Mouse (Mus musculus) spleen, postnatal 36 days (tissue): ENCODE results near the gene Pcyt1a.

Experiments
- DNase-seq, 2 experiments: peaks; one replicate each; pipeline ENCODE4 v3.0.0; 2022; ENCODE audit warnings: low spot score in 2 of 2, mixed read lengths in 1 of 2

Gene Pcyt1a

DNA sequence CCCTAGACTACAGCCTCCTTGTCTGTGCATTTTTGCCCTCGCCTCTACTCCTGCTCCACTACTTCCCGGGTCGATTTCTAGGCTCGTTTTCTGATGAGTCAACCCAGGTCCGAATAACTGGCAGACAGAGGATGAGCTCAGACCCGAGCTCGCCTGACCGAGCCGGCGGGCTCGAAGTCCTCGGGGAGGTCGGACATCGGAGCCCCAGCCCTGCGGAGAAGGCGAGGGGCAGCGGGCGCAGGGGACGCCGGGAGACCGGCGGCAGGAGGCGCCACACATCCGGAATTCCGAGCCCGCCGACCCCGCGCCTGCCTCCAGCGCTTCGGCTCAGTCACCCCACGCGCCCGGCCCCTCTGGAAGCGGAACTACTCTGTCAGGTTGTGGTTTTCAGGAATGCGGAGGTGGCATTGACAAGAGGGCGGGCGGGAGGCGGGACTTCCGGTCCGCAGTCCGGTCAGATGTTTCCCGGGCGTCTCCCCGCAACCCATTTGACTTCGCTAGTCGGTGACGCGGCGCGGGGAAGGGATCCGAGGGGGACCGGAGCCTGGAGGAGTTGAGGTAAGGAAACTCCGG lies at the start of gene Pcyt1a:
TSS of gene Pcyt1a (plus strand) at position 448 of the 573 bp plus-strand sequence.
- DNase-seq: peak; percentile 74 to 82

GRCm38 (mm10) chr16:32382901-32383300 lies 47.8 kb upstream of the Pcyt1a start:
- no peak for DNase-seq

- DNase-seq: no peak
Measured at GRCm38 (mm10) chr16:32384885-32385284, 45.8 kb upstream of the Pcyt1a start.

DNA sequence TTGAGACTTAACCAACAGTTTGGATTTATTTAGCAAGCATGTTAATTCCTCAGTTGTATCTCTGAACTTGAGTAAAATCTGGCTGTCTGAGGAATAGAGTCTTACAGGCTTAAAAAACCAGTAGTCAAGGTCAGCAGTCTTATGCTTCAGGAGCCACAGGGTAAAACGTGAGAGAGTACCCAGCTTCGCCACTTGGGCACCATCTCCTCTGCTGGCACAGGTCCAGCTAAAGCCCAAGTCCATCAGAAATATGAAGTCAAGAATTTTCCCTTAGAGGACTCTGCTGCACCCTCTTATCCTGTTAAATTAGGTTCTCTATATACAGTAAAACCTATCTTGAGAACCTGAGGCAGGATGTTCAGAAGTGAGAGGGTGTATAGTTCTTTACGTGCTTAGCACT lies 43.9 kb upstream of the Pcyt1a start:
- DNase-seq: no peak

DNA sequence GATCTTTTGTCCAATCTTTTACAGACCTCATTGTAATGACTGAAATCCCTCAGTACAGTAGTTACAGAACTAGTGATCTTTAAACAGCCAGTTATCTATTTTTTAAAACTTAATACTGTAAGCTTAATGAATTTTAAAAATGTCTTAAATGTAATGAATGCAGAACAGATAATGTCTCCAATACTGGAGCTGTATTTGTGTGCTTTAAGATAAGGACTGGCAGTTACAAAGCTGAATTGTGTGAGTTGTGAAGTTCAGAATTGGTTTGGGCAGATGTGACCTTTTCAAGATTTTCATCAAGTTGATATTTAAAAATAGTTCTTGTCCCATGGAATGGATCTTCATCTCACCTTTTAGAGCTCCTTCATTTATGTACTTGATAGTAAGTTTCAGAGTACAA lies 41.7 kb upstream of the Pcyt1a start:
- no peak for DNase-seq

- DNase-seq: no peak
Measured at GRCm38 (mm10) chr16:32389841-32390240, 40.9 kb upstream of the Pcyt1a start.

GRCm38 (mm10) chr16:32390882-32391281 lies 39.8 kb upstream of the Pcyt1a start:
- no peak for DNase-seq

GRCm38 (mm10) chr16:32395679-32396540 lies 34.8 kb upstream of the Pcyt1a start:
- no peak for DNase-seq

DNA sequence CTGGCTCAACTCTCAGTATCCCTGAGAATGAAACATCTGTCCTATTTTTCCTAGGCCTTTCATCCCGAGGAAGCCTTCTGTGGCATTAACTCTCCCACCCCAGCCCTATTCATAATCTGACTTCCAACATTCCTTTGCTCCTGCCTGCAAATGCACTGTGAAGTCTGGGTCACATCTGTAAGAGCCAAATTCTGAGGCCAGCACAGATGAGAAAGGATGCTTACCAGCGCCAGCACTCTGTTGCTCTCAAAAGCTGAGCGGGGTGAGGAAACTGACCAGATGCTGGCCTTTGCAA lies 34.2 kb upstream of the Pcyt1a start:
- DNase-seq: no peak

DNA sequence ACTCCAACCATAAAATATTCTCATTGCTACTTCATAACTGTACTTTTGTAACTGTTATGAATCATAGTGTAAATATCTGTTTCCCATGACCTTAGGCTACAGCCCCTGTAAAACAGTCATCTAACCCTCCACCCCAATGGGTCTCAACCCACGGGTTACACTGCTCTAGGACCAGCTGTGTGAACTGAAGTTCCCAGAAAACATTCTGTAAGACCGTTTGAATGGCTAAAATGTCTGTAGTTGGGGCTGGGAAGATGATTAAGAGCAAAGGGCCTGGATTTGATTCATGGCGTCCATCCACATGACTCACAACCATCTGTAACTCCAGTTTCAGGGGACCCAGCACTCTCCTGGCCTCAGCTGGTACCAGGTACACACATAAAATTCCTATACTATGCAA lies 32.5 kb upstream of the Pcyt1a start:
- DNase-seq: no peak

DNA sequence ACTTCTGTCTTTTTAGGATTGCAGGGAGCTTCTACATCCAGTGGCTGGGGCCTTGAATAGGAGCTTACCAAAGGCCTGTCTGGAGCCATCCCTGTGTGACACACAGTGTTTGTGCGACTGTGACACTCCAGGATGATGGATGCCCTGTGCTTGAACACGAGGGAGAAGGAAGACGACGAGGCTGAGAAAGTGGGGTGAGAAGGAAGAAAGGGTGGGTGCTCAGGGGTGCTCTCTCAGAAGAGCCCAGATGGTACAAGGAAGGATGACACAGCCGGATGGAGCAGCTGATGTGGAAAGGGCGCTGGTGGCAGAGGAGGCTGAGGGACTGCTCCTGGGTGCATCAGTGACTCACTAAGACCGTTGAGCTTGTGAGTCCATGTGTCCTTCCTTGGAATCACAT lies 30.5 kb upstream of the Pcyt1a start, which contains the start of gene Tm4sf19:
TSS of gene Tm4sf19 (plus strand) at position 240 of the 400 bp plus-strand sequence.
- no peak for DNase-seq

DNA sequence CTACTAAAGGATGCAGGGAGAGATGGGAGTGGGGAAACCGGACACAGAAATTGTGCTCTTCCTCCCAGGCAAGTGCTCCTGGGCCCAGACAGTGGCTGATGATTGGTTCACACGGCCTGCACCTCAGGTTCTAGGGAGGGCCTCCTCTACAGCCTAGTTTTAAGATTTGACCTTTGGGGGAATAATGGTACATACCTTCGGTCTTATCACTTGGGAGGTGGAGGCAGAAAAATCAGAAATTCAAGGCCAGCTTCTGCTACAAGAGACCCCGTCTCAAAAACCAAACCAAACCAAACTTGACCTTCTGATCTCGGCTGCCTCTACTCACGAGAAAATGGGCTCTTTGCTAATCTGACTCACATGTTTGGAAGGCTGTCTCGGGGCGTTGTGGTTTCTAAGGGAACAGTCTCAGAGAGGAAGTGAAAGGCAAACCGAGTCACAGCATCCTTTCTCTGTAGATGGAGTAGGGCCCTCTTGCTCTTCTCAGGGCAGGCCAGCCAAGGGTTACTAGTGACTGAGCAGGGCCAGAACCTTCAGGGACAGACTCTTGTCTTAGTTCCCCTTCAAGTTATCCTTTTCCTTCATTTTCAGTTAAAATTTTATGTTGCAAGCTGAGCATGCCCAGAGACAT lies 29.3 kb upstream of the Pcyt1a start:
- DNase-seq: peak; percentile 73

DNA sequence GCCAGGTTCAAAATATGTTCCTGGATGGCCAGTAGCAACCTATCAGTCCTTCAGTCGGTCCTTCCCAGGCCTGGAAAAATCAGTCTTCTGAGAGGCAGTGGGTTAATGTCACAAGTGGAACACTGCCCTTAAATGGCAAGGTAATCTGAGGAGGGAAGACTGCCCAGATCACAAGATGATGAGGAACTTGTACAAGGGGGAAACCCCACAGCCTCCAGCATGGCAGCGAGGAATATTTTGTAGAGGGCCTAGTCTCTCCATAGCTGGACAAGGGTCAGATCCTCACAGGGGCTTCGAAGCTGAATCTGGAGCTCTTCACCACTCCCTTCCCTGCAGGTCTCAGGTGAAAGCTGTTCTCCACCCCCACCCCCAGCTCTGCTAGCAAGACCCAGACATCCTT lies 27.9 kb upstream of the Pcyt1a start:
- peak; percentile 18 to 25 for DNase-seq

DNA sequence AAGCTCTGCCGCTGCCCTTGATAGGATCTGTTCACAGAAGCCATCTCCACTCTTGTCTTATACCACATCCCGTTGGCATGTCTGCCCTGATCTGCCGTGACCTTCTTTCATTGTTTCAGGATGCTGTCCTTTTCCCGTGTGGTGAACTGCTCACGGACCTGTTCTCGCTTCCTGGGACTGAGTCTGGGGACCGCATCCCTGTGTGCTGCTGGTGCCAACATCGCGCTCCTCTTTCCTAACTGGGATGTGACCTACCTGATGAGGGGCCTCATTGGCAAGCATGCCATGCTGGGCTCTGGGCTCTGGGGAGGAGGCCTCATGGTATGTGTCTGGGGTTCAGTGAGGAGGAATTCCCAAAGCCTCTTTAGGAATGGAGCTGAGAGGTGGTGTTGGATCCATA lies 25.0 kb upstream of the Pcyt1a start:
- no peak for DNase-seq

DNA sequence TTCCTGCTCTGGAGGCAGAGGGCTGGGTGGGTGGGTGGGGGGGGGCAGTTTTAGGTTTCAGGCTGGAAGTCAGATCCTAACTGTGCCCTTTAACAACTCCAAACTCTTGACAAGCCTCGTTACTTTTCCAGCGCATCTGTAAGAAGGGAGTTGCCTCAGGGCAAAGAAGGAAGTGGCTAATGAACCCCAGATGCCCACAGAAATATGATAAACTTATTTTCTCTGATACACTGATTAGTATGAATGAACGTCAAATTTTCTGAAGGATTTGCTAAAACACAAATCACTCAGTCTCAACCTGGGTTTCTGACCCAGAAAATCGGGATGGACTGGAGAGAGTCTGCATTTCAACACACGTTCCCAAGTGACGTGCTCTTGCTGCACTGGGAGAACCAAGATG lies 24.1 kb upstream of the Pcyt1a start:
- no peak for DNase-seq

GRCm38 (mm10) chr16:32407730-32408129 lies 23.0 kb upstream of the Pcyt1a start:
- DNase-seq: no peak

GRCm38 (mm10) chr16:32417457-32417856 lies 13.3 kb upstream of the Pcyt1a start:
- no peak for DNase-seq

DNA sequence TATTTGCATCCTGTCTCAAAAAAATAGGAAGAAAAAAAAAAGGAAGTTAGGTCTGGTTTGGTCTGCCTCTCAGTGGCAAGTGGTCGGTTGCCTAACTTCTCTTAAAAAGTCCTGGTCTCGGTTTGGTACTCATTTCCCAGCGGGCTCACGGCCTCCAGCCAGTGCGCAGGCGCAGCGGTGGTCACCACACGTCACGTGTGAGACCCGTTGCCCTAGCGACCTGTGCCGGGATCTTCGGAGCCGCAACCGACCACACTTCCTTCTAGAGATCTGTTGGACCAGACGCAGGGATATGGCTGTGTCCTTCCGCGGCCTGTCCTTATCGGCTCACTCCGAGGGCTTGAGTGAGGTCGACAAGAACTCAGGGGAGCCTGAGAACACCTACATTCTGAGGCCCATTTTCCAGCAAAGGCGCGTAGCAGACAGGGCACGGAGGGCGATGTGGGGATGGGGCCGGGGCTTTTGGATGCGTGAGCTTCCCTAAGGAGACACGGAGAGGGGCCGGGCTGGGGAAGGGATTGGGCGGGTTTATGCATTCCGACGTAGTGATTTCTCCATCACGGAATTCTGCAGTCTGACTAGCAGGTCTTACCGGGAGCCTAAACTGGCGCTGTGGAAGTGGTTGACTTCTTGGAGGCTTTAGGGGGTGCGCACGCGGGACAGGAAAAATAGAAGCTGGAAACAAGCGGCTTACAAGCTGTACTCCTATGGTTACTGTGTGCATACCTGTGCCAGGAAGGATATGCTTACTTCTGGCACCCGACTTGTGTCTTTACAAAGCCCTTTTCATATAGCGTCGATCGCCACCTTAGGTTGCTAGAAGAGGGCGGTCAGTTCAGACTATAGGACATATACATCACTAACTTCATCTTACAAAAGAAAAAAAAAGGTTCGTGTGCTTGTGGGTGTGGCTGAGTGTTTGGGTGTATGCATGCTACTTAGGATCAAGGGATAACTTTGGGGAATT lies 10.9 kb upstream of the Pcyt1a start, which contains the start of gene Tctex1d2:
TSS of gene Tctex1d2 (plus strand) at position 186 of the 967 bp plus-strand sequence.
- DNase-seq: peak; percentile 93 to 95

DNA sequence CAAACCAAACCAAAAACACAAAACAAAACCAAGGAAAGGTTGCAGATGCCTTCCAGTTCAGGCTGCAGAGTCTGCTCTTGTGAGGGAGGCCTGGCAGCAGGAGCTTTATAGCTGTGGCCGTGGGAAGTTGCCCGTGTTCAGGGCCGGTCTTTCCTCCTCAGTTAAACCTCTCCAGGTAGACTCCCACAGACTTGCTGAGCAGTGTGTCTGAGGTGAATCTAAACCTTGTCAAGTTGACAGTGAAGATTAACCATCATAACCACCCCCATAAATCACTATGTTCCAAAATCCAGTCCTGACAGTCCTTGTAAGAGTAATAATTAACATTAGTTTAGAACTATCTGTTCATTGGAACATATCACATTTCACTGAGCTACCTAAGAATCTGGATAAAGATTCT lies 3.2 kb upstream of the Pcyt1a start:
- no peak for DNase-seq

- peak in 1 of 2 experiments; percentile 33 for DNase-seq
Measured at GRCm38 (mm10) chr16:32431047-32431591, 398 bp downstream of the Pcyt1a start.

DNA sequence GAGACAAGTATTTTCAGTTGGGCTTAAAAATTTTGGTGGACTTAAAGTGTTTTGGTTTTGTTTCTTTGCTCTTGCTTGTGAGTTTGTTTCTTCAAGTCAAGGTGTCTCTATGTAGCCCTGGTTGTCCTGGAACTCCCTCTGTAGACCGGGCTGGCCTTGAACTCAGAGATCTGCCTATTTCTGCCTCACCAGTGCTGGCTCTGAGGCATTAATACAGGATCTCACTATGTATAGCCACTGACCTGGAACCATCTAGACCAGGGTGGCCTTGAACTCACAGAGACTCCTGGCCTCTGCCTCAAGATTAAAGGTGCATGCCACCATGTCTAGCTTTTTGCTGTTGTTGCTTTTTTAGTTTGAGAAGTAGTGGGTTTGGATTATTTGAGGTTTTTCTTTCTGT lies 1.2 kb downstream of the Pcyt1a start:
- no peak for DNase-seq
